Mouse (Mus musculus) hindbrain, embryonic 11.5 days (tissue): Measurements from ENCODE around the gene Cyp26a1. TPM values are rescaled to one million over a fixed set of nuclear protein-coding genes. Genes with fewer than 3 reads are reported as not detected.

Experiments used
- ATAC-seq: fragments of 200-750 bp; cut with Nextera tagmentation; 2 replicates; pipeline ENCODE4 v1.8.0; 2017; ENCODE audit warnings: mild to moderate bottlenecking, moderate TSS enrichment, moderate library complexity; ENCODE audit not compliant: low FRiP score
- DNase-seq: peaks from one replicate; pipeline ENCODE4 v3.0.0-alpha.2; 2015; ENCODE audit warnings: low spot score
- H3K27ac ChIP-seq: fragments of 300-500 bp; sonication (generic); 2 replicates; pipeline ENCODE4 v1.5.1; 2014; ENCODE audit warnings: mild to moderate bottlenecking, low read depth, low read length
- H3K27me3 ChIP-seq: fragments of 300-500 bp; sonication (generic); 2 replicates; pipeline ENCODE4 v1.6.1; 2014; ENCODE audit warnings: mild to moderate bottlenecking, low read length, moderate library complexity, mixed read lengths; ENCODE audit not compliant: control insufficient read depth, insufficient read depth
- H3K36me3 ChIP-seq: fragments of 300-500 bp; sonication (generic); 2 replicates; pipeline ENCODE4 v1.6.1; 2014; ENCODE audit warnings: mild to moderate bottlenecking, low read length, moderate library complexity, mixed read lengths; ENCODE audit not compliant: control insufficient read depth, insufficient read depth
- H3K4me1 ChIP-seq: fragments of 300-500 bp; sonication (generic); replicated peaks from 2 replicates; pipeline ENCODE4 v1.6.1; 2014; ENCODE audit warnings: low read length, mixed read lengths; ENCODE audit not compliant: control insufficient read depth, insufficient read depth
- H3K4me2 ChIP-seq: fragments of 300-500 bp; sonication (generic); replicated peaks from 2 replicates; pipeline ENCODE4 v1.6.1; 2014; ENCODE audit warnings: mild to moderate bottlenecking, low read depth, low read length
- H3K4me3 ChIP-seq: fragments of 300-500 bp; sonication (generic); 2 replicates; pipeline ENCODE4 v1.5.1; 2014; ENCODE audit warnings: low read depth, low read length
- H3K9ac ChIP-seq: fragments of 300-500 bp; sonication (generic); 2 replicates; pipeline ENCODE4 v1.6.1; 2014; ENCODE audit warnings: low read depth, low read length
- H3K9me3 ChIP-seq: fragments of 300-500 bp; sonication (generic); 2 replicates; pipeline ENCODE4 v1.6.1; 2016; ENCODE audit warnings: low read length; ENCODE audit not compliant: control insufficient read depth
- WGBS: fragments of 180-500 bp; shearing (Covaris S2); extraction: QIAGEN DNeasy Blood & Tissue Kit; methylation state at CpG from one replicate; pipeline ENCODE4 v1.1.7; 2014; 5-methylcytosine and 5-hydroxymethylcytosine counted together
- polyA plus RNA-seq: library from polyadenylated mRNA; unstranded; fragments of >200 nt; fragmentation: Nextera tagmentation; extraction: Ambion mirVana; gene quantifications from 2 replicates; pipeline ENCODE4 v1.2.1, GENCODE M21; 2014

Gene Cyp26a1
- polyA plus RNA-seq, 1 experiment from 2014 or later, result 19.9 TPM

- ATAC-seq (no peak), DNase-seq (no peak)
- H3K4me1 ChIP-seq, result no peaks in the 10 kb centered on the region
- no peak overlapping the region for H3K4me3 ChIP-seq
- no peak overlapping the region for H3K27ac ChIP-seq
- no peak overlapping the region for H3K9ac ChIP-seq
- H3K9me3 ChIP-seq, result no peaks in the 10 kb centered on the region
- no peaks in the 10 kb centered on the region for H3K36me3 ChIP-seq
- no peak overlapping the region for H3K4me2 ChIP-seq
- no peaks in the 10 kb centered on the region for H3K27me3 ChIP-seq
- 92% methylated on average over 3 of the region's 3 CpGs for WGBS
These were observed 41.0 kb downstream of the Cyp26a1 start for GRCm38 (mm10) chr19:37738575-37738974.

- ATAC-seq (no peak), DNase-seq (no peak)
- Histone ChIP-seq H3K9me3 (no peaks in the 10 kb centered on the region), H3K36me3 (no peaks in the 10 kb centered on the region), H3K4me1 (no peaks in the 10 kb centered on the region), H3K27ac (no peak overlapping the region), H3K4me2 (no peak overlapping the region), H3K4me3 (no peak overlapping the region), H3K9ac (no peak overlapping the region), H3K27me3 (no peaks in the 10 kb centered on the region)
- WGBS, result 80% methylated on average over 7 of the region's 7 CpGs
These were observed 42.4 kb downstream of the Cyp26a1 start for GRCm38 (mm10) chr19:37740043-37740442.

Other genes starting within 250 kb of the Cyp26a1 start
- gene Exoc6, start 147.4 kb upstream of the Cyp26a1 start, polyA plus RNA-seq, result 10.1 and 11.0 TPM in 2 replicates
- 3.4 and 6.1 TPM in 2 replicates for gene Cyp26c1, start 12.2 kb upstream of the Cyp26a1 start, polyA plus RNA-seq